Mouse (Mus musculus) G1E (cell line): ENCODE data around the gene Iqcf1.

Experiments
- CTCF ChIP-seq: IDR thresholded peaks from 2 replicates; pipeline ENCODE4 v1.5.1; 2012; ENCODE audit warnings: low read depth, low read length, inconsistent platforms, mixed read lengths
- GATA1 ChIP-seq: IDR thresholded peaks from 2 replicates; pipeline ENCODE4 v1.6.1; 2012; ENCODE audit warnings: borderline replicate concordance, low read length, inconsistent platforms, mixed read lengths
- POLR2AphosphoS5 ChIP-seq: IDR thresholded peaks from 2 replicates; pipeline ENCODE4 v1.6.1; 2012; ENCODE audit warnings: low read depth, low read length, inconsistent platforms; ENCODE audit not compliant: insufficient replicate concordance

DNA sequence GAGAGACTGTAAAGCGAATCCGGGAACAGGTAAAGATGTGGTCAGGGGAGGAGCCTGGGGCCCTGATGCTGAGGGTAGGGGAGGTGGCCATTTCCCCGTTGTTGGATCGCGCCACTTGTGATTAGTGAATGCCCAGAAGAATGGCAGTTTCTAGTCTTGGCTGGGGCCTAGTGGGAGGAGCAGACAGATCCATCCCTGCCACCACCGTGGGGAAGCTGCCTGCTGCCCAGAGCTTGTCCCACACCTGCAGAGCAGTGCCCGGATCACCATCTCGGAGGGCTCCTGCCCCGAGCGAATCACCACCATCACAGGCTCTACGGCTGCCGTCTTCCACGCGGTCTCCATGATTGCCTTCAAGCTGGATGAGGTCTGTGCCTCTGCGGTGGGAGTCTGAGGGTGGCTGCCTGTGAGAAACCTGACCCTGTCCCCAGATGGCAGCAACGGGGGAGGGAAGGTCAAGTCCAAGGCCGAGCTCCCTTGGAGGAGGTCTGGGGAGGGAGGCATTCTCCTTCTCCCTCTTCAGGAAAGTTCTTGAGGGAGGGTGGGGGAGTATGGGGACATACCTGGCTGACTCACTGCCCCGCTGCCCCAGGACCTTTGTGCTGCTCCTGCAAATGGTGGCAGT is 39.3 kb upstream of the Iqcf1 start:
- TF ChIP-seq CTCF = no peak
- no peak for TF ChIP-seq GATA1
- TF ChIP-seq POLR2AphosphoS5 = no peak
